27 mouse cellular contexts compared by ENCODE assay signal in the genomic region with DNA sequence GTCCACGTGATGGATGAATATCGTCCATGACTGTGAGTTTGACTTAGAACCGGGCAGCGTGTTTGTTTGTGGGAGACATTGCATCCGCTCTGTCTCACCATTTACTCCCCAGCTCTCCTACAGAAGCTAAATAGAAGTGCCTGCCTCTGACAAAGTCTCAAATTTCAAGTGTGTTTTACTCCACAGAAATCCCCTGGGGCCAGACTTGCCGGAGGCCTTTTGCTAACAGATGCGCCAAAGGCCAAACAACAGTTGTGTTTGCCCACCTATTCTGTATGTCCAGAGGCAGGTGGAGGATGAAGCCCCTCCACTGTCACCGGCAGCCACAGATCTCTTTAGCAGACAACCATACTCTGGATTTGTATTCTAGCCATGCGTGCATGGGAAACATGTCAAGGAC.
A peak's percentile ranks its signal among the peaks of the same experiment; 100 is the strongest.
DNase-seq lines count a peak whose midpoint lies in the region; ATAC-seq and TF ChIP-seq lines count a peak whose summit lies in the region.
"Had no signal": no experiment of that assay in that cellular context is flagged by ENCODE, and none has a peak within 500 bp of the region (broad histone marks: within the 10 kb centered on the region; RNA-seq: fewer than 3 reads in every experiment).

No protein-coding gene starts in this region.

- DNase-seq in embryo, embryonic 10 days (ENCODE audit: low spot score) = peak; percentile 43
- peak; percentile 40 for DNase-seq in embryonic facial prominence, embryonic 10.5 days (ENCODE audit: low spot score)
- no peak for DNase-seq in ovary, adult 18-20 months (ENCODE audit: low spot score)
- no peak for DNase-seq in heart, postnatal 10 days
- DNase-seq: adrenal gland, postnatal 25 days; cerebellum, adult 8-10 months; cerebellum, postnatal 36 days; gastrocnemius, postnatal 10 days; kidney, adult 9 months; kidney, postnatal 4 days; layer of hippocampus, adult 9-11 months; lung, adult 18-20 months; thymus, adult 2 months; thymus, postnatal 4 days had no signal

- H3K9ac ChIP-seq in intestine, embryonic 15.5 days = no peak overlapping the region
- H3K9ac ChIP-seq in intestine, postnatal 0 days (ENCODE audit: low read depth, low read length) = no peak overlapping the region
- H3K9ac ChIP-seq in limb, embryonic 12.5 days (replicated peaks) = no peak overlapping the region
- H3K9ac ChIP-seq: embryonic facial prominence, embryonic 13.5 days; hindbrain, embryonic 12.5 days; liver, embryonic 12.5 days; midbrain, embryonic 13.5 days had no signal

- 0 out of 2 replicates have a peak overlapping the region, but pooled peaks have one; percentile 2 for H3K4me2 ChIP-seq in intestine, embryonic 15.5 days (replicated peaks)
- H3K4me2 ChIP-seq in intestine, postnatal 0 days (replicated peaks; ENCODE audit: low read depth) = no peak overlapping the region
- peak overlapping the region; percentile 7; the same call in 1 of the 2 replicates for H3K4me2 ChIP-seq in limb, embryonic 12.5 days
- H3K4me2 ChIP-seq: embryonic facial prominence, embryonic 13.5 days; hindbrain, embryonic 12.5 days; liver, embryonic 12.5 days; midbrain, embryonic 13.5 days had no signal

- ATAC-seq in intestine, embryonic 15.5 days = no peak
- no peak for ATAC-seq in intestine, postnatal 0 days
- ATAC-seq in limb, embryonic 12.5 days (ENCODE audit: insufficient number of reproducible peaks, insufficient read depth, low FRiP score, low TSS enrichment, low read depth) = no peak
- ATAC-seq: CD4-positive, CD25-positive, alpha-beta regulatory T cell, adult 4 months; forebrain, embryonic 14.5 days; inflammation-experienced regulatory T-cells, adult 6 months; liver, embryonic 12.5 days; midbrain, embryonic 13.5 days had no signal

- no peak for TF ChIP-seq CTCF in intestine, postnatal 0 days (IDR thresholded peaks at IDR 0.05; ENCODE audit: low read depth)

- no peak overlapping the region for H3K4me3 ChIP-seq in intestine, embryonic 15.5 days (replicated peaks)
- no peak overlapping the region for H3K4me3 ChIP-seq in intestine, postnatal 0 days (ENCODE audit: low read depth, low read length)
- no peak overlapping the region for H3K4me3 ChIP-seq in embryonic facial prominence, embryonic 10.5 days
- no peak overlapping the region for H3K4me3 ChIP-seq in limb, embryonic 12.5 days (replicated peaks)
- H3K4me3 ChIP-seq: embryonic facial prominence, embryonic 13.5 days; heart, embryonic 10.5 days; hindbrain, embryonic 12.5 days; liver, embryonic 12.5 days; midbrain, embryonic 13.5 days; myocyte had no signal

- H3K27ac ChIP-seq in intestine, embryonic 15.5 days = no peak overlapping the region
- no peak overlapping the region for H3K27ac ChIP-seq in intestine, postnatal 0 days (ENCODE audit: low read depth, low read length)
- H3K27ac ChIP-seq in embryonic facial prominence, embryonic 10.5 days (replicated peaks) = no peak overlapping the region
- no peak overlapping the region for H3K27ac ChIP-seq in limb, embryonic 12.5 days
- H3K27ac ChIP-seq: embryonic facial prominence, embryonic 13.5 days; heart, embryonic 10.5 days; hindbrain, embryonic 12.5 days; liver, embryonic 12.5 days; midbrain, embryonic 13.5 days; stomach, postnatal 0 days had no signal

- WGBS in intestine, embryonic 15.5 days = 42% methylated on average over 9 of the region's 9 CpGs
- WGBS in intestine, postnatal 0 days = 39% methylated on average over 9 of the region's 9 CpGs
- 64% methylated on average over 9 of the region's 9 CpGs for WGBS in embryonic facial prominence, embryonic 10.5 days
- WGBS in limb, embryonic 12.5 days = 45% methylated on average over 9 of the region's 9 CpGs

- H3K9me3 ChIP-seq in intestine, embryonic 15.5 days = no peaks in the 10 kb centered on the region
- no peaks in the 10 kb centered on the region for H3K9me3 ChIP-seq in intestine, postnatal 0 days (ENCODE audit: control insufficient read depth)
- H3K9me3 ChIP-seq in embryonic facial prominence, embryonic 10.5 days = no peaks in the 10 kb centered on the region
- no peaks in the 10 kb centered on the region for H3K9me3 ChIP-seq in limb, embryonic 12.5 days
- H3K9me3 ChIP-seq: embryonic facial prominence, embryonic 13.5 days; heart, embryonic 10.5 days; hindbrain, embryonic 12.5 days; midbrain, embryonic 13.5 days had no signal

- H3K27me3 ChIP-seq in intestine, embryonic 15.5 days (replicated peaks) = no peaks in the 10 kb centered on the region
- no peaks in the 10 kb centered on the region for H3K27me3 ChIP-seq in intestine, postnatal 0 days (replicated peaks; ENCODE audit: control insufficient read depth, insufficient read depth, low read length)
- H3K27me3 ChIP-seq in embryonic facial prominence, embryonic 10.5 days (replicated peaks; ENCODE audit: low read depth, poor library complexity, severe bottlenecking) = no peaks in the 10 kb centered on the region
- H3K27me3 ChIP-seq in limb, embryonic 12.5 days = no peaks in the 10 kb centered on the region
- H3K27me3 ChIP-seq: embryonic facial prominence, embryonic 13.5 days; hindbrain, embryonic 12.5 days; liver, embryonic 12.5 days; midbrain, embryonic 13.5 days had no signal

- intact Hi-C loops in heart, postnatal 10 days (cut with DNase I) = no loop called here

- H3K4me1 ChIP-seq in intestine, embryonic 15.5 days (replicated peaks) = peaks cover 4% of the 10 kb centered on the region; the same call in 1 of the 2 replicates
- no peaks in the 10 kb centered on the region for H3K4me1 ChIP-seq in intestine, postnatal 0 days (replicated peaks; ENCODE audit: control insufficient read depth, insufficient read depth, low read length)
- H3K4me1 ChIP-seq in embryonic facial prominence, embryonic 10.5 days = peaks cover 19% of the 10 kb centered on the region
- H3K4me1 ChIP-seq in limb, embryonic 12.5 days (replicated peaks) = peaks cover 14% of the 10 kb centered on the region
- H3K4me1 ChIP-seq: liver, embryonic 12.5 days; midbrain, embryonic 13.5 days had no signal

- H3K36me3 ChIP-seq in intestine, embryonic 15.5 days = no peaks in the 10 kb centered on the region
- no peaks in the 10 kb centered on the region for H3K36me3 ChIP-seq in intestine, postnatal 0 days (ENCODE audit: control insufficient read depth, insufficient read depth)
- no peaks in the 10 kb centered on the region for H3K36me3 ChIP-seq in embryonic facial prominence, embryonic 10.5 days (replicated peaks)
- H3K36me3 ChIP-seq in limb, embryonic 12.5 days = no peaks in the 10 kb centered on the region
- H3K36me3 ChIP-seq: embryonic facial prominence, embryonic 13.5 days; heart, embryonic 10.5 days; hindbrain, embryonic 12.5 days; liver, embryonic 12.5 days; midbrain, embryonic 13.5 days had no signal

Comparison
In these comparisons a context has a peak if more than half of its experiments do, and no peak if none do; other contexts are left out.
1. DNase-seq: peak in embryo, embryonic 10 days (single experiment) and embryonic facial prominence, embryonic 10.5 days (single experiment); none in ovary, adult 18-20 months (single experiment) and heart, postnatal 10 days (0 of 2).